Mouse (Mus musculus) yolk sac, embryonic 10.5 days (tissue): ENCODE measurements around the gene Wdr53.
A peak's percentile ranks its signal among the peaks of the same experiment; 100 is the strongest.
"Not testable (repeated sequence)": the region's sequence is repeated elsewhere in the genome, so short reads cannot be mapped to it uniquely, and the experiment has no call there.

Source experiments
- DNase-seq: peaks from one replicate; pipeline ENCODE4 v3.0.0-alpha.2; 2017; ENCODE audit warnings: low spot score

Gene Wdr53

GRCm38 (mm10) chr16:32246952-32247370 is at the start of gene Wdr53, which contains the start of gene Fbxo45:
Gene Wdr53, plus strand, starts transcription at chr16:32247227.
Gene Fbxo45, minus strand, starts transcription at chr16:32247158.
- peak; percentile 97 for DNase-seq

- DNase-seq = no peak
Observed at GRCm38 (mm10) chr16:32200256-32201003, 46.6 kb upstream of the Wdr53 start.

GRCm38 (mm10) chr16:32201004-32201325 is 46.1 kb upstream of the Wdr53 start:
- DNase-seq = no peak

- peak; percentile 14 for DNase-seq
Observed at GRCm38 (mm10) chr16:32202681-32203080, 44.3 kb upstream of the Wdr53 start.

- no peak for DNase-seq
Observed at GRCm38 (mm10) chr16:32204902-32205301, 42.1 kb upstream of the Wdr53 start.

- DNase-seq = no peak
Observed at GRCm38 (mm10) chr16:32214156-32214555, 32.9 kb upstream of the Wdr53 start.

GRCm38 (mm10) chr16:32214804-32215576 is 32.0 kb upstream of the Wdr53 start:
- no peak for DNase-seq

GRCm38 (mm10) chr16:32221803-32222202 is 25.2 kb upstream of the Wdr53 start:
- DNase-seq = no peak

GRCm38 (mm10) chr16:32222399-32222798 is 24.6 kb upstream of the Wdr53 start:
- no peak for DNase-seq

- DNase-seq = not testable (repeated sequence)
Observed at GRCm38 (mm10) chr16:32232050-32232449, 15.0 kb upstream of the Wdr53 start.

GRCm38 (mm10) chr16:32237930-32238680 is 8.9 kb upstream of the Wdr53 start:
- DNase-seq = no peak

- DNase-seq = no peak
Observed at GRCm38 (mm10) chr16:32239428-32240312, 7.4 kb upstream of the Wdr53 start.

- DNase-seq = no peak
Observed at GRCm38 (mm10) chr16:32243901-32244300, 3.1 kb upstream of the Wdr53 start.

GRCm38 (mm10) chr16:32246351-32246791 is 656 bp upstream of the Wdr53 start:
- peak; percentile 73 for DNase-seq

GRCm38 (mm10) chr16:32264225-32264624 is 17.2 kb downstream of the Wdr53 start:
- DNase-seq = not testable (repeated sequence)

- DNase-seq = no peak
Observed at GRCm38 (mm10) chr16:32271291-32271690, 24.3 kb downstream of the Wdr53 start, which contains the start of gene Smco1. Gene Smco1, plus strand, starts transcription at chr16:32271468.

- no peak for DNase-seq
Observed at GRCm38 (mm10) chr16:32273338-32273737, 26.3 kb downstream of the Wdr53 start.

GRCm38 (mm10) chr16:32275041-32275440 is 28.0 kb downstream of the Wdr53 start:
- no peak for DNase-seq

- no peak for DNase-seq
Observed at GRCm38 (mm10) chr16:32275830-32276229, 28.8 kb downstream of the Wdr53 start.

- DNase-seq = peak; percentile 91
Observed at GRCm38 (mm10) chr16:32277308-32278256, 30.6 kb downstream of the Wdr53 start, which contains the start of gene Rnf168. Gene Rnf168, plus strand, starts transcription at chr16:32277459.
